Mouse (Mus musculus) ES-Bruce4 (cell line): ENCODE measurements around the gene Myo10. TPM values are rescaled to one million over a fixed set of nuclear protein-coding genes. Genes with fewer than 3 reads are reported as not detected.
A peak's percentile ranks its signal among the peaks of the same experiment; 100 is the strongest.

Experiments
- H3K27ac ChIP-seq: 2 replicates; pipeline ENCODE4 v1.5.1; 2012; ENCODE audit warnings: low read length, inconsistent platforms; ENCODE audit not compliant: insufficient read depth
- H3K27me3 ChIP-seq: 2 replicates; pipeline ENCODE4 v1.6.1; 2012; ENCODE audit warnings: mild to moderate bottlenecking, low read length, inconsistent platforms; ENCODE audit not compliant: control insufficient read depth, poor library complexity, insufficient read depth, severe bottlenecking
- H3K36me3 ChIP-seq: 2 replicates; pipeline ENCODE4 v1.6.1; 2012; ENCODE audit warnings: inconsistent platforms, mild to moderate bottlenecking, low read length, moderate library complexity; ENCODE audit not compliant: control insufficient read depth, poor library complexity, insufficient read depth, severe bottlenecking
- H3K4me1 ChIP-seq: one replicate; pipeline ENCODE4 v1.8.1; 2011; ENCODE audit warnings: low read length; ENCODE audit not compliant: control insufficient read depth, insufficient read depth
- H3K4me3 ChIP-seq: 2 replicates; pipeline ENCODE4 v1.5.1; 2011; ENCODE audit warnings: low read depth, mild to moderate bottlenecking, low read length
- H3K9ac ChIP-seq: 2 replicates; pipeline ENCODE4 v1.6.1; 2012; ENCODE audit warnings: low read depth, mild to moderate bottlenecking, inconsistent platforms; ENCODE audit not compliant: poor library complexity, severe bottlenecking
- H3K9me3 ChIP-seq: replicated peaks from 2 replicates; pipeline ENCODE4 v1.6.1; 2012; ENCODE audit warnings: mild to moderate bottlenecking, low read length, inconsistent platforms; ENCODE audit not compliant: control insufficient read depth, poor library complexity, insufficient read depth, severe bottlenecking
- CTCF ChIP-seq: IDR thresholded peaks from one replicate; pipeline ENCODE4 v1.8.1; 2011; ENCODE audit warnings: low read depth, low read length
- EP300 ChIP-seq: IDR thresholded peaks from 2 replicates; pipeline ENCODE4 v1.6.1; 2011; ENCODE audit warnings: low read depth, low read length; ENCODE audit not compliant: insufficient read depth
- POLR2A ChIP-seq: IDR thresholded peaks from one replicate; pipeline ENCODE4 v1.8.1; 2011; ENCODE audit warnings: low read length; ENCODE audit not compliant: insufficient read depth
- polyA plus RNA-seq: library from polyadenylated mRNA; stranded (reverse); fragments of >200 nt; gene quantifications from 2 replicates; pipeline ENCODE4 v1.2.4, GENCODE M21; 2011; ENCODE audit warnings: low read depth; ENCODE audit not compliant: missing spikeins, insufficient read depth, insufficient read length

Gene Myo10
- polyA plus RNA-seq, 1 experiment = 171 TPM

- Histone ChIP-seq H3K36me3 (no peaks in the 10 kb centered on the region), H3K27me3 (no peaks in the 10 kb centered on the region), H3K4me3 (peak overlapping the region; percentile 16), H3K9ac (peak overlapping the region; percentile 33), H3K4me1 (peaks cover 11% of the 10 kb centered on the region), H3K27ac (peak overlapping the region; percentile 97), H3K9me3 (no peaks in the 10 kb centered on the region)
- TF ChIP-seq CTCF (no peak), POLR2A (no peak), EP300 (no peak)
These were observed 140.8 kb downstream of the Myo10 start for GRCm38 (mm10) chr15:25763106-25763505.

- H3K9ac ChIP-seq = peak overlapping the region; percentile 33
- H3K27ac ChIP-seq = peak overlapping the region; percentile 42
- TF ChIP-seq CTCF (no peak), EP300 (peak; percentile 64; the same call in 1 of the 2 replicates)
These were observed 142.5 kb downstream of the Myo10 start for GRCm38 (mm10) chr15:25764653-25765352.

GRCm38 (mm10) chr15:25767777-25768176, 145.5 kb downstream of the Myo10 start:
- Histone ChIP-seq H3K27me3 (no peaks in the 10 kb centered on the region), H3K27ac (peak overlapping the region; percentile 84), H3K36me3 (no peaks in the 10 kb centered on the region), H3K4me3 (peak overlapping the region; percentile 21; the same call in 1 of the 2 replicates), H3K9ac (peak overlapping the region; percentile 25), H3K4me1 (peaks cover 14% of the 10 kb centered on the region), H3K9me3 (no peaks in the 10 kb centered on the region)
- TF ChIP-seq EP300 = 0 out of 2 replicates have a peak, but pooled peaks have one; percentile 22
- no peak for TF ChIP-seq POLR2A
- TF ChIP-seq CTCF = no peak

More at GRCm38 (mm10) chr15:25764653-25765352, 142.5 kb downstream of the Myo10 start:
- no peaks in the 10 kb centered on the region for H3K27me3 ChIP-seq
- peak overlapping the region; percentile 26 for H3K4me3 ChIP-seq
- H3K4me1 ChIP-seq = peaks cover 11% of the 10 kb centered on the region
- no peaks in the 10 kb centered on the region for H3K9me3 ChIP-seq
- no peaks in the 10 kb centered on the region for H3K36me3 ChIP-seq

GRCm38 (mm10) chr15:25769524-25770255, 147.4 kb downstream of the Myo10 start:
- Histone ChIP-seq H3K27me3 (no peaks in the 10 kb centered on the region), H3K9ac (peak overlapping the region; percentile 25; the same call in 1 of the 2 replicates), H3K4me1 (peaks cover 9% of the 10 kb centered on the region), H3K36me3 (no peaks in the 10 kb centered on the region), H3K4me3 (peak overlapping the region; percentile 15; the same call in 1 of the 2 replicates), H3K9me3 (no peaks in the 10 kb centered on the region), H3K27ac (peak overlapping the region; percentile 96)
- TF ChIP-seq EP300 (peak; percentile 100), CTCF (no peak)

GRCm38 (mm10) chr15:25771782-25772181, 149.5 kb downstream of the Myo10 start:
- Histone ChIP-seq H3K4me1 (peaks cover 11% of the 10 kb centered on the region), H3K9me3 (no peaks in the 10 kb centered on the region), H3K27ac (peak overlapping the region; percentile 74), H3K4me3 (peak overlapping the region; percentile 38), H3K36me3 (peaks cover 2% of the 10 kb centered on the region; the same call in 1 of the 2 replicates), H3K27me3 (no peaks in the 10 kb centered on the region), H3K9ac (no peak overlapping the region)
- TF ChIP-seq EP300 = peak; percentile 66; the same call in 1 of the 2 replicates
- TF ChIP-seq POLR2A = no peak
